Mouse (Mus musculus): ENCODE results near the gene Cyth3.

Cyth3 gene

DNA sequence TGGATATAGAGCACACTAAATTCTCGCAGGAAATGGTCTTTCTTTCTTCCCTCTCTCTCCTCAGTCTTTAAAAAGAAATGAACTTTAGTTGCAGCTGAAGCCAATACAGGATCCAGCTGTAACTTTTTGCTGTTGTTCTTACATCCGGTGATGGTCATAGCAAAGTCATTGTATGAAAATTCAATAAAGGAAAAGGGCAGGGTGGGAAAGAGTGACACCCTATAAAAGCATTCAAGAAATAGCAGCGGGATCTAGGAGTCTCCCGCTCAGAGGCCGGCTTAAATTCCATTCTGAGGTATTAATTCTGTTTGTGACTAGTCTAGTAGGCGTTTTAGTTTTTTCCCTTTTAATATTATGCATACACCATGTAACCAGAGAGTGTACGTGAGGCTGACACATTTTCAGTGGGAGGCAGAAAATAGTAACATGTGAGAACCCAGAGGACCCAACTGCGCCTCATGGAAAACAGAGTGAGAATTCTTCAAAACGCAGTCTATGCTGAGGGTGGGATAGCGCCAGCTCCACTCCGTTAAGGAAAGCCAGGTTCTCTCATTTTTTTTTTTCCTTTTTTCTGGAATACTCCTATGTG is 15.7 kb downstream of the Cyth3 start:
- DNase-seq = no peak

DNA sequence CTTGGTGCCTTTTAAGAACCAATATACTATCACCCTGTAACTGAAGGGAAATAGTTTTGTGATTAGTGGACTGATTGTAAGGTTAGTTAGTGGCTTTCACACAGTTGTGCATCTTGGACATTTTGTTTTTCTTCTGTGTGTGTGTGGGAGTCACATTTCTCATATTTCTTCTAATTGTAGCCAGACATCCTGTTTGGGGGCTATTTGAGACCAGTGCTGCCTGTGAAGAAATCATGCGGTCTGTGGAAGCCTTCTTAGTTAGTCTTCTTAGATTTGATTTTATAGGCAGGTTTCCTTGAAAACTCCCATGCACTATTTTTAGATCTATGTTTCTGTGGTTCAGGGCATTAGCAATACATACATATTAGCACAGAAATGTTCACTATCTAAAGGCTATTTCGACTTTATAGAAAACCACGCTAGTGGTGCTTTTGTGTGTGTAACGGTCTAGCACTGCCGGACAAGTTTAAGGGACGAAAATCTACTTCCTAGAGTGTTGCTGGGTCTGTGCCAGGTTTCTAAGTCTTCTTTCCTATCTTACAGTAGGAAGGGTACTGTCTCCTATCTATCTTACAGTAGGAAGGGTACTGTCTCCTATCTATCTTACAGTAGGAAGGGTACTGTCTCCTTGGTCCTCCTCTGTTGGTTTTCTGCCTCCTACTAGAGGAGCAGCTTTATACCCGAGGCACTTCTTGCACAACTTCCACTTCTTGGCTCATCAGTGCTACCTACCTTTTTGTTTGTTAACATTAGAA is 16.4 kb downstream of the Cyth3 start:
- DNase-seq = no peak

DNA sequence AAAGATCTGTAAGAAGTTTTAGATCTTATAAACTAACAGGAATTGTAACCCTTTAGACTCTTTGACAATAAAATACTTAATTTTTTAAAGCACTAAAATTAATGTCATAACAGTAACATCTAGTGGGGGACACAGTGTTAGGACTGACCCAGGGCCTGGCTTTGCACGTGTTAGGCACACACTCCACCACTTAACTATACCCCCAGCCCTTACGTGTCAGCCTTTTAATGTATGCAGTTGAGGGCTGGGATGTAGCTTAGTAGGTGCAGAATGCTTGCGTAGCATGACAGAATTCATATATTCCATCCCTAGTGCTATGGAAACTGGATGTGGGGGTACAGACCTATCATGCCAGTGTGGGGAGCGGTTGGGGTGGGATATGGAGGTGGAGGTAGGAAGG is 17.1 kb downstream of the Cyth3 start:
- DNase-seq = no peak

DNA sequence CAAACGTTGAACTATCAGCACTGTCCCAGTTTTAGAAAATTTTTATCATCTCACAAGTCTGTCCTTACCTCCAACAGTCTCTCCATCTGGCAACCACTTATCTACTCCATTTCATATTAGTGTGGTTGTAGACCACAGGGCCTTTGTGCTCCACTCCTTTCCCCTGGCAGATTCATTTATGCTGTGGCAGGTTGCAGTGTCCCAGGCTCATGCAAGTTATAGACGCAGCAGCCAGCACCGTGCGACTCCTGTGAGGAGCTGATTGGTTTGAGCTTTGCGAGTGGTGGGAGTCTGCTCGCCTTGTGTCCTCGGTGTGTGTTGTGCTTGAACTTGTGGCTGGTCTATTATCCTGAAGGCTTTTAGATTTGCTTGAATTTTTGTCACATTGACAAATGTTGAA is 17.6 kb downstream of the Cyth3 start:
- no peak for DNase-seq

DNA sequence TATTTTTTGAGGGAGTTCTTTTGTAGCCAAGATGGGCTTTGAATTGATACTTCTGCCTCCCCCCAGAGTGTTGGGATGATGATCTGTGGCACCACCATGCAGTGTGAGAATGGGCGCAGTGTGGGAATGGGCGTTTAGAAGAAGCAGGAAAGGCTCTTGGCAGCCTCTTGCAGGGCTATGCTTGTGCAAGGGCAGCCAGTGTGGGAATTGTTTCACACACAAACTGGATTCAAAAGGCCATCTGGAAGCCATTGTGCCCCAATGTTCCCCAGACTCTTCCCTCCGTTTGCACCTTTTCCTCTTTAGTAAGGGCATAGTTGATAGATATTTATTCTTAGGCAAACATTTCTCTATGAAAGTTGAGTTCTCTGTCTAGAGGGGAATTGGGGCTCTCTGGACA is 19.3 kb downstream of the Cyth3 start:
- DNase-seq = no peak

DNA sequence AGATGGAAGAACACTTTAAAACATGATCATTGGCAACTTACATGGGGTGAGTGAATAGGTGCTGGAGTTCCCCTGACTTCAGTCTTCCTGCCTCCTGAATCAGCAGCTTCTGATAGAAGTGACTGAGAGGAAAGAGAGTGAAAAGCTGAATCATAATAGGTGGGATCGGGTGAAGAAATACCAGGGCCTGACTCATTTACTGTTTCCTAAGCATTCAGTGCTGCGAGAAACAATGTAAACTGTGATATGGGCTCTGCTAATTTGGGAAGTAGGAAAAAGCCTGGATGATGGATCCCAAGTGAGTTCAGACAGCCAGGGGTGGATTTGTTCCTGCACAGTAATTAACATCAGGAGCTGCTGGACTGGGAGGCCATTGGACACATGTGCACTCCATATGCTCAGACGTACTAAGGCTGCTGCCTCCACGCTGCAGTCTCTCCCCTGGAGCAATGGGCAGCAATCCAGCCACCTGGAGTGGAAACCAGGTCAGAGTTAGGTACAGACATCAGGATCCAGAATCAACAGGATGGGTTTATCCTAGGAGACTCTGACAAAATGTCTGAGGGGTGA is 20.1 kb downstream of the Cyth3 start:
- no peak for DNase-seq

DNA sequence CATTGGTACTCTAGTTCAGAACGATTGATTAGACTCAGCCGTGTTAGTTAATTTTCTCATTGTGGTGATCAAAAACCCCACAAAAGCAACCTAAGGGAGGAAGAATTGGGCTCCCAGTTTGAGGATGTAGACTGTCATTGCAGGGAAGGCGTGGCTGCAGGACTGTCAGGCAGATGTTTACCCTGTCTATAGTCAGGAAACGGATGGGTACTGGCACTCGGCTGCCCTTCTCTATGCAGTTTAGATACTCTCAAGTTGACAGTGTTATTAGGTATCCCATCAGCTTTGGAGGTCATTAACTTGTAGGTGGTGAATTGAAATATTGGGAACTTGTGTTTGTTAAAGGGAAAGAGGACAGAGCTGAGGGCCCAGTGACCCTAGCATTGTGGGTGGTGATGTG is 23.7 kb downstream of the Cyth3 start:
- no peak for DNase-seq

DNA sequence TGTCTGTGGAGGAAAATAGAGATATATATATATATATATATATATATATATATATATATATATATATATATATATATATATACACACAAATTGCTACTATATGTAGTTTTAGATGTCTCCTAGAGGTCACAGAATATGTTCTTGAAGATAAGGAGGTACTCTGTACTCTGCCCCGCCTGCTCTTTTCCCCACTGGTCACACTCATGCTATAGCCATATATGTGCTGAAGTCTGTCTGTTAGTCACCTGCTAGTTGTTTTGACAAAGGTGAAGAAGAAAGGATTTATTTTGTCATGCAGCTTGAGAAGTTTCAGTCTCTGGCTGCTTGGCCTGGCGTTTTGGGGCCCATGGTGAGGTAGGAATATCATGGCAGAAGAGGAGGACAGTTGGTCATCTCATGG is 25.2 kb downstream of the Cyth3 start:
- DNase-seq = no peak

DNA sequence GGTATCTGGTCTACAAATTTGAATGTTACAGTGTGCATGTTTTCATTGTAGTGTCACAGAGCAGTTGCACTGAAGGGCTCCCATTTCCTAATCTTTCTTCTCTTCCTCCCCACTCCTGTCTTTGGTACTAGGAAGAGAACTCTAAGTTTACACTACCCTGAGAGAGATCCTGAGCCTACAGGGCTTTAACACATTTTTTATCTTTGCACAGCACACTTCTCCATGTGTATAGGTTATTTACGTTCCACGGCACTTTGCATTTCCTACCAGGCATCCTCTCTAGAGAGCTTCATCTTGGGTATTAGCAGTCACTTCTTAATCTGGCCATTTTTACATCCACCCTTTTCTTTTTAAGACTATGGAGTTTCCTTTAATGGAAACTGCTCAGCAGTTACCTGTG is 25.8 kb downstream of the Cyth3 start:
- no peak for DNase-seq

DNA sequence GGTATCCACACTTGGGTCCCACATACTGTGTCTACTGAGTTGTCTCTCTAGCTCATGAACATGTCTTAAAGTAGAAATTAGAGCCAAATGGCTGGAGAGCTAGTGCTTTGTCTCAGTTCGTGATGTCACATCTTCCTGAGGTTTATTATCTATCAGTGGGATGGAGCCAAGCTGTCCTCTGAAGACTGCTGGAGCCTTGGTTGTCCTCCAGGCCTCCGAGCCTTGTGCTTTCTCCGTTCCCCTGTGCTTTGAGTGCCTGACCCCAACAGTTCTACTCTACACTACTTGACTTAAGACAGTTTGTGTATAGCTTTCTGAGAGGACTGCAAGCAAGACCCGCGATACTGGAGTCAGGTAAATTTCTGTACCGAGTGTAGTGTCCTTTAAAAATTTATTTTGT is 26.9 kb downstream of the Cyth3 start:
- DNase-seq = no peak

DNA sequence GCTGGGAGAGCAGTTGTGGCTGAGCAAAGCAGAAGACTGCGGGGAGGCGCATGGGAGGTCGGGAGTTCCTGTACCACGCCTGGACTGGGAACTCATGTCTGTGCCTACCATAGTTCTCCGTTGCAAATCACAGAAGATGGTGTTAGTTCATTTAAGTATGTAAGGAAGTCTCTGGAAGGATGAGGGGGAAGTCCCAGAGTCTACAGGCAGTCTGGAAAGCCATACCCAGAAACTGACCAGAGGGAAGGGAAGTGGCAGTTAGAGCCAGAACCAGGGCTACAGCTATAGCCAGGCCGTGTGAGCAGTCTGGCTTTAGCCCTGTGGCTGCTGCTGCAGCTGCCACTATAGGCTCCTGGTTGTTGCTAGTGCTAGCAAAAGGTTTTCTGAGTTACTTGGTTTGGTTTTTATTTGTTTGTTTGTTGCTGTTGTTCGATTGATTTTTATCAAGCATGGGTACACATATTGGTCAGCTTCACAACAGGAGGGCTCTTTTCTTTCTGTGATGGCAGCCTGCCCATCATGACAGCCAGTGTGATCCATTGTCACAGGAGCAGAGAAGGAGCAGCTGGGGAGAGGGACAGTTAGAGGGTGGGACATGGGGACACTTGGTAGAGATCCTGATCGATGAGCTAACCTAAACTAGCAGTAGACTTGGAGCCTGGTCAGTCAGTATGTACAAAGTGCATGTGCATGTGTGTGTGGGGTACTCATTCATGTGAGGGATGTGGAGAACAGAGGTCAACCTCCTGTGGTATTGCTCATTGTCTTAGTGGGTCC is 29.8 kb downstream of the Cyth3 start:
- DNase-seq = no peak

DNA sequence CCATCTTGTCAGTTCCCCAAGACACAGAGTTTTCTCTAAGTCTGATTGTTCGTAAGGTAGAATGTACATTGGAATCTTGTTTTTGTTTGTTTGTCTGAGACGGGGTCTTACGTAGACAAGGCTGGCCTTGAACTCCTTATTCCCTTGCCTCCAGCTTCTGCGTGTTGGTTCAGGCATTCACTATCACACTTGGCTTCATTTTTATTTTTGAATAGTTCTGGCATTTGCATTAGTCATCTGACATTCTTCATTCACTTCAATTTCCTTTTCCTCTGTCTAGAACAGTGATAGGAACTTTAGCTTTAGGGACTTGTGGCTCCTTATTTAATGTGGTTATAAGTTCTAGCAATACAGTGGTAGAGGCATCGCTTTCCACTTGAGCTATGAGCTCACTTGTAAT is 31.2 kb downstream of the Cyth3 start:
- DNase-seq = no peak

DNA sequence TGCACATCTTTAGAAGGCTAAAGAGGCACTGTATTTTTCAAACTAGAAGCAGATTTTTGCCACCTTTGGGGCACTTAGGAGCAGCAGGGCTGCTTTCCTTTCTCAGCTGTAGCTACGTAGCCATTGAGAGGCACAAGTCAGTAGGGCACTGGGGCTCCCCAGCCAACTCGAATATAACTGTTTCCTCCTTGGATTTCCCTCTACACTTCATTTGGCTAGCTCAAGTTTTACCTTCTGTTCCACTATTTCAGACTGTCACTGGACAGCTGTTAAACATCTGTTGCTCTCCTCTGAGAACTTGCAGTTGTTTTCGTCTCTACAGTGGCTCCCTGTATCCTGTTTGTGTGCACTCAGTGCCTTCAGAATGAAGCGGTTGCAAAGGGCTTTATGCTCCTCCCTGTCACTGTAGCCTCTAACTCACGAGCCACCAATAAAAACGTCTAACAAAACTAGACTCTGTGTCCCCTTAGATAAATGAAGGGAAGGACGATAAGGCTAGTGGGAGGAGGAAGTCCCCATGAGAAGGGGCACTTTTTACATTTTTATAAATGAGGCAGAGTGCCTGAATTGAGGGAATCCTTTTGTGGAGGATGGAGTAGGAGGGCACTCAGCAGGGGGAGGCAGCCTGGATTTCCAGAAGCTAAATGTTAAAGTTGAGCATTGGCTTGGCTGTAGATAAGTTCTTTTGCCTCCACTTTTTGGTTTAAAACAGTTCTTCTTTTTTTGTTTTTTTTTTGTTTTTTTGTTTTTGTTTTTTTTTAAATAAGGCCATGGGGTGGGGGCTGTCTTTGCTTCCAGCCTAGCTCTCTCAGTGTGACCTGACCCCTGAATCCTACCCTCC is 32.6 kb downstream of the Cyth3 start:
- DNase-seq = no peak

DNA sequence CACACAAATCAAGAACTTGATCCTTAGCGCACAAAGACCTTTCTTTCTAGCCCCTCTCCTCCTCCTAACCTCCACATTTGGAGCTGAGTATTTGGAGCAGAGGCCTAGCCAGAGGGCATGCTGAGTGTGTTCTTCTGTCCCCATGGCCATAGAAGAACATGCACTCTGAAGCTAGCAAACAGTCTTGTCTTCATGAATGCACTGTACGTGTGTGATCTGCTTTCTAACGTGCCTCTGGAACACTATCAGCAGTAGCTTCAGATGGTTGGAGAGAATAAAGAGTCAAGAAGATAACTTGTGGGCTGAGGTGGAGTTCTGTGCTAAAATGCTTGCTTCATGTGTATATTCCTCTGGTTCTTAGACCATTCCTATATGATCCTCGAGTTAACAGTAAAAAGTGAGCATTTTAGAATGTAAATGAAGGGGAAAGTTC is 33.3 kb downstream of the Cyth3 start:
- DNase-seq = no peak

DNA sequence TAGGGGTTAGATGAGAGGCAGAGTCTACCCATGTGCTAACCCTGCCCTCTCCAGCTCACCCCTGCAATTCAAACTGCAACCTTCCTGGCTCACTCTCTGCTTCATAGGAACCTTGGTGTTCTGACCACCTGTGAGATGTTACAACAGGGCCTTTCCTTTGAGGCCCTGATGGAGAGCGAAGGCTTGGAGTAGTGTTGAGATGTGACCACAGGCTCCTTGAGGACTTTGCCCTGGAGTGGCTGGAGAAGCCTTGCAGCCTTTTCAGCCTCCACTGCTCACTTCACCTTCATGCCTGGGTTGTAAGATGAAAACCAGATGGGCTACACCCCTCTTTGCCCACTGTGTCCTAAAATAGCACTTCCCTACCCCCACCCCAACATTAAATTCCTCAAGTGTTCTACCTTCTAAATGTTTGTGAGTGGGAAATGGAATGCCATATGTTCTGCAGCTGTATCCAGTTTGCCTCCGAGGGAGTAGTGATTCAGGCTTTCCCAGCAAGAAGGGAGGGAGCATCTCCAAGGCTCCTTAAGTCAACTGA is 34.5 kb downstream of the Cyth3 start:
- DNase-seq = no peak

DNA sequence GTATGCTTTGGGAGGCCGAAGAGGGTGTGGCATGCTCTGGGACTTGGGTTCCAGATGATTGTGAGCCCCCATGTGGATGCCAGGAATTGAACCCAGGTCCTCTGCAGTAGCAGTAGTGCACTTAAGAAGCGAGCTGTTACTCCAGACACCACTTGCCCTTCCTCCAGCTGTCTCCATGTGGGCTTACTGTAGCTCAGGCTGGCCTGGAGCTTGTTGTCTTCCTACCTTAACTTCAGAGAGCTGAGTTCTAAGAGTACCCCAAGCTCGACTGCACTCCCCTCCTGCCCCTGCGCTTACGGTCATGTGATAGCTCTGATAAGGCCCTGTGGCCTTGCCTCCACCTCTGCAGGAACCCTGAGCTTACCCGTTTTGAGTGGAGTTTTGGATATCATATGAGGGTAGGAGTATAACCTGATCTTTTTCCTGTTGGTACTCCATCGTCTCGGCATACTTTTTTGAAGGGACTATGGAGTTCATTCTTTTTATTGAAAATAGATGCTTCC is 36.8 kb downstream of the Cyth3 start:
- no peak for DNase-seq

DNA sequence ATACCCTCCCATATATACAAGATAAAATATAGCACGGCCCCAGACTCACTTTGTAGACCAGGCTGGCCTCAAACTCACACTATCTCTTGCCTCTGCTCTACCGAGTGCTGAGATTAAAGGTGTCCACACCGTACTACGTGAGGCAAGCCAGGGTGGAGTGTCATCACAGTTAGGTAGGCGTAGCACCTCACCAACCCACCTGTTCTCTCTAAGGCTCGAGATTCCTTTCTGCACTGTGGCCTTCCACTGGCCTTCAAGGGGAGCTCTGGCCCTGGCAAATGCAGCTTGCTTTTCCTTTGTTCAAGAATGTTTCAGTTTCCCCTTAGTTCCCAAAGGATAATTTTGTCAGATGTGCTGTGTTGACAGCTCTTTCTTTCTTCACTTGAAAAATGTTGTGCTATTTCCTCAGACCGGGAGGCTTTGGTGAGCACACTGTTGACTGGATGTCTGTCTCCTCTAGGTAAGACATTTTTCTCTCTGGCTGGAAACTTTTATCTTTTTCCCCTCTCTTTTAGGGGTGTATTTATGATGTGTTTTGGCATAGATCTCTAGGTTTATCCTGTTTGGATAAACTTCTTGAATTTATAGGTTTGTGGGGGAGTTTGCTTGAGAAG is 40.9 kb downstream of the Cyth3 start:
- no peak for DNase-seq

DNA sequence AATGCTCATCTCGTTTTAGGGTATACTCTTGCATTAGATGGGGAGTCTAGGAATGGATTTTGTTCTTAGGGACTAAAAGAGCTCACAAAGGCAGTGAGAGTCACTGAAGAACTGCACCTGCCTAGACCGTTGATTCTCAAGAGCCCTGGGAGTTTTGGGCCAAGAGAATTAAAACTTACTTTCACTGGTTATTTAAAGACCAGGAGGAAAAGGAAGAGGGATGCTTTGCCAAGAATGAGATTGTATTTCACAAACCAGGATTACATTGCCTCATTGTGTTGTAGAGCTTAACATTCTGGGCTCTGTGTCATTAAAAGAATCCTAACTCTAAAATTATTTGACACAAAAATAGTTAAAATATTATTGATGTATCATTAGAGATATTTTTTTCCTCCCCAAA is 43.3 kb downstream of the Cyth3 start:
- no peak for DNase-seq

DNA sequence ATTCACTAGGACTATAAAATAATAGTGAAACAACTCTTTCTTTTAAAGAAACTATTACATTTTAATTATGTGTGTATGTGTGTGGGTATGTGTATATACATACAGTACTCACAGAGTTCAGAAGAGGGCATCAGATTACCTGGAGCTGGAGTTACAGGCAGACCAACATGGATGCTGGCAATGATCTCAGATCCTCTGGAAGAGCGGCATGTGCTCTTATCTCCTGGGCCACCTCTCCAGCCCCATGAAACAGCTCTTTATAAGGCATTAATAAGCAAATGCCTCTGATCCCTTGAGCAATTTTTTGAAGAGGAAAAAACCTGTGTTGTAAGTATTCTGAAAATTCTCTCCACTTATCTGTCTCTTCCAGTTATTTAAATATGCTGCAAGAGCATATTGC is 43.8 kb downstream of the Cyth3 start:
- DNase-seq = no peak

DNA sequence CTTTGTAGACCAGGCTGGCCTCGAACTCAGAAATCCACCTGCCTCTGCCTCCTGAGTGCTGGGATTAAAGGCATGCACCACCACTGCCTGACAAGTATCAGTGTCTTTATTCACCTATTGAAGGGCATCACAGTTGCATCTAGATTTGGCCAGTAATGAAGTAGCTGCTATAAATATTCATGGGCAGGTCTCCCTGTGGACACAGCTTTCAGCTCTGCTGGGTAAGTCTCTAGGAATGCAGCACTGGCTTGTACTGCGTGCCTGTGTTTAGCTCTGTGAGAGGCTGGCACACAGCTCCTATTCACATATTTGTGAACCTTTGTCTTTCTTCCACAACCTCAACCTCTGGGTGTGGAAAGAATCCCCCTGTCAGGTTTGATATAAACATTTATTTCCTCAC is 46.6 kb downstream of the Cyth3 start:
- DNase-seq = no peak

DNA sequence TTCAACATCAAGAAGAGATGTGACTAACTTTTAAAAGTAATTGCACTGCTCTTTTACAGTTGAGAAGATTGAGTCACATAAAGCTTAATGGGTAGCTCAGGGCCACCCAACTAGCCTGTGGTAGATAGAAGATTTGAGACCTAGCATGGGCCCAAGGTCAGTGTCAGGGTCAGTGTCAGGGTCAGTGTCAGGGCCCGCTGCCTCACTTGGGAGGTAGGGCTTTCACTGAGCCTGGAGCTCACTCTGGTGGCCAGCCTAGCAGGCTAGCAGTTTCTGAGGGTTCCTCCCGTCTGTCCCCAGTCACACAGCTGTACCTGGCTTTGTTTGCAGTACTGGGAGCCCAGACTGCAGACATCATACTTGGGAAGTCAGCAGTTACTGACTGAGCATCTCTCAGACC is 47.1 kb downstream of the Cyth3 start:
- no peak for DNase-seq

DNA sequence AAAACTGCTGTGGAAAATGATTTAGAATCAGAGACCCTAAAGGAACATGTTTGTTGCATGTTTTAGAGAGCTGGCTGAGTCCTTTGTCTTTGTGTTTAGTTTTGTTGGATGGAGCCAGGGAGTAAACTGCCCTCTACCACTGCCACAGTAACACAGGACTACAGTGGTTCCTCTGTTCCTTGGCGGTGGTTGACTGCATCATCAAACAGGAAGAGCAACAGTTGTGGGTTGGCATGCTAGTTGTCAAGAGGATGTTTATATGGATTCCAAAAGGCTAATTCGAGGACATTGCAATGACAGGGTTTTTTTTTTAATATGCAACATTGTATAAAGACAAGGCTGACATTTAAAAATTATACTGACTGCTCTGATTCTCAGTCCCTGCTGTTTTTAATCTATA is 47.6 kb downstream of the Cyth3 start:
- DNase-seq = no peak
